Comparison of ENCODE assay signal across 26 mouse cellular contexts in the genomic region with DNA sequence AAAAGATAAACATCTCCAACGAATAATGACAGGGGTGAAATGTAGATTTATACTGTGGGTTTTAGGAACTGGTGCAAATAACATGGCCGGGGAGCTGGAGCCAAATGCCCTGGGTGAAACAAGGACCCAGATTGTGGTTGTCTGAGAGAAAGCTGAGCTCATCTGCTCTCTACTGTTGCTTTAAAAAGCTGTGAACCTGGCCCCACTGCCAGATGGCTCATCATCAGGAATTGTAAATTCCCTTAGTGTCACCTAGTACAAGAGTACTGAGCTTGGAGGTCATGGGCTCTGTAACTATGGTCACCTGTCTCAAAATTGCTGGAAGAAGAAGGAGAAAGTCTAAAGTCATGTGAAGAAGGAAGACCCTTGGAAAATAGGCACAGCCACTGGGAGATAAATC. TPM values are rescaled to one million over a fixed set of nuclear protein-coding genes. Genes with fewer than 3 reads are reported as not detected.
DNase-seq lines count a peak whose midpoint lies in the region; ATAC-seq and TF ChIP-seq lines count a peak whose summit lies in the region.
"Had no signal": no experiment of that assay in that cellular context is flagged by ENCODE, and none has a peak within 500 bp of the region (broad histone marks: within the 10 kb centered on the region; RNA-seq: fewer than 3 reads in every experiment).

No protein-coding gene starts in this region.

- intact Hi-C loops in gastrocnemius, adult 2 months (cut with DNase I): no loop called here
- intact Hi-C loops in gastrocnemius, postnatal 14 days (cut with DNase I; ENCODE audit: low total_unique reads): no loop called here
- intact Hi-C loops in heart, postnatal 25 days (cut with DNase I): no loop called here

- H3K4me1 ChIP-seq in heart, embryonic 12.5 days (replicated peaks): peaks cover 7% of the 10 kb centered on the region
- H3K4me1 ChIP-seq: forebrain, embryonic 10.5 days; forebrain, embryonic 13.5 days had no signal

- TF ChIP-seq CTCF in gastrocnemius, adult 2 months (IDR thresholded peaks at IDR 0.05): no peak

- no peak overlapping the region for H3K4me2 ChIP-seq in heart, embryonic 12.5 days
- H3K4me2 ChIP-seq: forebrain, embryonic 13.5 days; heart, embryonic 15.5 days; hindbrain, embryonic 14.5 days had no signal

- peak; percentile 39 for DNase-seq in gastrocnemius, adult 2 months
- no peak for DNase-seq in gastrocnemius, postnatal 14 days
- peak; percentile 45 to 70 for DNase-seq in heart, adult 18-20 months
- DNase-seq in heart, adult 9 months (ENCODE audit: low spot score in 2 of 2): peak; percentile 30 to 63
- no peak for DNase-seq in heart, postnatal 25 days (ENCODE audit: low spot score)
- no peak for DNase-seq in spleen, postnatal 10 days (ENCODE audit: low spot score in 2 of 2)
- DNase-seq: adrenal gland, postnatal 10 days; adrenal gland, postnatal 36 days; B cell, adult 2 months; cerebellum, adult 18-20 months; cerebellum, adult 9-10 months; cerebellum, postnatal 14 days; kidney, adult 18-20 months; kidney, adult 9 months had no signal

- peaks cover 7% of the 10 kb centered on the region; the same call in 1 of the 2 replicates for H3K36me3 ChIP-seq in heart, embryonic 12.5 days
- H3K36me3 ChIP-seq: heart, embryonic 15.5 days had no signal

- no peak overlapping the region for H3K9ac ChIP-seq in heart, embryonic 12.5 days
- H3K9ac ChIP-seq: forebrain, embryonic 13.5 days; heart, embryonic 15.5 days; hindbrain, embryonic 14.5 days had no signal

- WGBS in heart, embryonic 12.5 days: 76% methylated on average over 2 of the region's 2 CpGs

- no peaks in the 10 kb centered on the region for H3K27me3 ChIP-seq in heart, embryonic 12.5 days (replicated peaks)
- H3K27me3 ChIP-seq: CH12.LX; forebrain, embryonic 13.5 days; heart, embryonic 15.5 days; Patski had no signal

- H3K9me3 ChIP-seq in heart, embryonic 12.5 days (replicated peaks): no peaks in the 10 kb centered on the region
- H3K9me3 ChIP-seq: forebrain, embryonic 10.5 days; forebrain, embryonic 13.5 days; G1E; heart, embryonic 15.5 days had no signal

- peak overlapping the region; percentile 70 for H3K27ac ChIP-seq in gastrocnemius, adult 2 months
- no peak overlapping the region for H3K27ac ChIP-seq in heart, embryonic 12.5 days (ENCODE audit: poor library complexity, severe bottlenecking)
- H3K27ac ChIP-seq: forebrain, embryonic 10.5 days; forebrain, embryonic 13.5 days; heart, embryonic 15.5 days; hindbrain, embryonic 14.5 days; hindbrain, postnatal 0 days had no signal

- ATAC-seq in heart, embryonic 12.5 days (ENCODE audit: insufficient number of reproducible peaks, low FRiP score): no peak
- ATAC-seq: forebrain, embryonic 13.5 days; forebrain, embryonic 16.5 days; hindbrain, postnatal 0 days; inflammation-experienced regulatory T-cells, adult 6 months; intestine, embryonic 16.5 days; Patski had no signal

- H3K4me3 ChIP-seq in gastrocnemius, adult 2 months: no peak overlapping the region
- H3K4me3 ChIP-seq in heart, embryonic 12.5 days: no peak overlapping the region
- H3K4me3 ChIP-seq: forebrain, embryonic 10.5 days; forebrain, embryonic 13.5 days; heart, embryonic 15.5 days had no signal

RNA-seq across cellular contexts. Expression of gene Adk, which starts 6.6 kb away (rescaled TPM):
- 100 to 1,000 TPM in 1 of 2 experiments, 10 to 100 TPM in 1; 77.1 to 152 TPM for total RNA-seq in gastrocnemius, adult 2 months (2021)
- 100 to 1,000 TPM in 1 of 2 experiments, 10 to 100 TPM in 1; 93.8 to 101 TPM for total RNA-seq in gastrocnemius, postnatal 14 days (2021)
- total RNA-seq in heart, adult 18-20 months (2021): 100 to 1,000 TPM; 228 to 242 TPM
- polyA plus RNA-seq in heart, embryonic 12.5 days (2016; fragmentation: Nextera tagmentation; extraction: Ambion mirVana): 257 and 273 TPM in 2 replicates
- 100 to 1,000 TPM; 236 to 274 TPM for total RNA-seq in heart, postnatal 25 days (2021)

RNA-seq across cellular contexts. Expression of gene Ap3m1, which starts 6.7 kb away (rescaled TPM):
- 10 to 100 TPM; 34.6 to 41.0 TPM for total RNA-seq in gastrocnemius, adult 2 months (2021)
- total RNA-seq in gastrocnemius, postnatal 14 days (2021): 10 to 100 TPM; 35.9 to 45.5 TPM
- 10 to 100 TPM; 48.1 to 48.8 TPM for total RNA-seq in heart, adult 18-20 months (2021)
- polyA plus RNA-seq in heart, embryonic 12.5 days (2016; fragmentation: Nextera tagmentation; extraction: Ambion mirVana): 71.5 and 75.4 TPM in 2 replicates
- total RNA-seq in heart, postnatal 25 days (2021): 10 to 100 TPM; 62.9 to 72.4 TPM

Comparison
In these comparisons a context has a peak if more than half of its experiments do, and no peak if none do; other contexts are left out.
1. DNase-seq: peak in gastrocnemius, adult 2 months (single experiment), heart, adult 18-20 months (2 of 2) and heart, adult 9 months (2 of 2); none in gastrocnemius, postnatal 14 days (single experiment), heart, postnatal 25 days (single experiment) and spleen, postnatal 10 days (0 of 2).